Mouse (Mus musculus) embryonic stem cell, embryonic (primary cell): ENCODE measurements around the gene Tmem132e.

Experiments
- CTCF ChIA-PET, 4 experiments: fragments of 300-600 bp in 2 of 4; fragments of 350-600 bp in 2 of 4; sonication (Branson Sonifier 250); formaldehyde crosslinking; loops; one replicate each; lab custom pipeline; 2022; ENCODE audit warnings: inconsistent platforms in 2 of 4; lab: Charles Lee
- POLR2A ChIA-PET, 4 experiments: fragments of 300-600 bp in 2 of 4; fragments of 350-600 bp in 2 of 4; sonication (Branson Sonifier 250); formaldehyde crosslinking; loops; one replicate each; lab custom pipeline; 2022; ENCODE audit warnings: antibody characterized with exemption in 4 of 4, inconsistent platforms in 1 of 4; lab: Charles Lee

Gene Tmem132e

GRCm38 (mm10) chr11:82388371-82389313, at the start of gene Tmem132e:
TSS of gene Tmem132e (plus strand) at chr11:82388900.
- POLR2A ChIA-PET: no interaction called here
- CTCF ChIA-PET: interaction anchor here in 2 of 4 experiments (0.6 to 2.5 kb wide), 6 partner anchors 11 to 155 kb away, joined by 4 to 13 read pairs (median 5); no protein-coding TSS in a partner anchor

DNA sequence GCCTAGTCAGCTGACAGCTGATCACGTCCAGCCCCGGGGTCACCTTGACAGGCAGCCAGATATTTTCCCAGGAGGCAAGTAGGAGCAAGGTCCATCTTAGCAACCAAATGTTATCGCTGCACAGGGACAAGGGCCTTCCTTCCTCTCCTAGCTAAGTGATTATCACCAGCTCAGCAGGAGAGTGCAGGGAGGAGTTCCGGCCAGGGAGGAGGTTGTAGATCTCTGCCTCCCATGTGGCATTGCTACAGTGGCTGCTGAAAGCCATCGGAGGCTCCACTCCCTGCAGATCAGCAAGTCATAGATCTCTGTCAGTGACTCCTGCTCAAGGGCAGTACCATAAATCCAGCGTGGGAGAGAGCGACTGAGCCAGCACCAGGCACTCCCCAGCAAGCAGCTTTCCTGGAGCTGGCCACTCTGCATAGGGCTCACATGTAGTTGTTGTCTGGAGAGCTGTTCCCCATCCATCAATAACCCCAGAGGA, 48.7 kb upstream of the Tmem132e start:
- POLR2A ChIA-PET: no interaction called here
- CTCF ChIA-PET: no interaction called here

DNA sequence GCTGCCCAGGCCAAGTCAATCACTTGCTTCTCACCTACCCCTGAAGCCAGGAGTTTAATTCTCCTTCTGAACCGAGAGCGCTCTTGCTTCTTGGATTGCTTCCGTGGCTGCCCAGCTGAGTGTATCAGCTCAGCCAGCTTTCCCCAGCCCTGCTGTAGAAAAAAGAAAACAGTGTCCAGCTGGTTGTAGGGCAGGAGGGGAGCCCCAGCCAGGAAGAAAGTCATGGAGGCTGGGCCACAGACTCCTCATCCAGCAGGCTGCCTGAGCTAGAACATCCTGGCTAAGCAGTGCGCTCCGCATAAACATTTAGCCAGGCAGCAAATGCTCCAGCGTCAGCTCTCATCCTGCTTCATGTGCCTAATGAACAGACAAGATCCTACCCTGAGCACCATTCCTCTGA, 48.3 kb upstream of the Tmem132e start:
- CTCF ChIA-PET: interaction anchor here in 1 of 4 experiments (1.7 kb wide), 1 partner anchor 60 kb away, joined by 4 read pairs; no protein-coding TSS in a partner anchor
- POLR2A ChIA-PET: no interaction called here

DNA sequence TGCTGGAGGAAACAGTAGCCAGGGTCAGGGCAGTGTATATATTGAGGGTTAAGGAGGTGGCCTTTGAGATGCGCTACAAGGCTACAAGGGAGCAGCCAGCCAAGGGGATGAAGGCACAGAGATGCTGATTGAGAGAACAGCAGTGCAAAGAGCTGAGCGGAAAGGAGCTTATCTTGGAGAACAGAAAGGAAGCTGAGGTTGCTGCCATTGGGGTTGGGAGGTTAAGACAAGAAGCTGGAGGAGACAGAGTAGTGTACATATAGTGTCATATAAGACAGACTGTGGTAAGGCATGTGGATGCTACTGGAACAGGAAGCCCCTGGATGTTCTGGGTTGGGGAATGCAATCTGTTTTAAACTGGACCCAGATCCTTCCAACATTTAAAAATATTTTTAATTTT, 47.8 kb upstream of the Tmem132e start:
- ChIA-PET CTCF (interaction anchor here in 1 of 4 experiments (1.7 kb wide), 1 partner anchor 59 kb away, joined by 4 read pairs; no protein-coding TSS in a partner anchor), POLR2A (no interaction called here)

DNA sequence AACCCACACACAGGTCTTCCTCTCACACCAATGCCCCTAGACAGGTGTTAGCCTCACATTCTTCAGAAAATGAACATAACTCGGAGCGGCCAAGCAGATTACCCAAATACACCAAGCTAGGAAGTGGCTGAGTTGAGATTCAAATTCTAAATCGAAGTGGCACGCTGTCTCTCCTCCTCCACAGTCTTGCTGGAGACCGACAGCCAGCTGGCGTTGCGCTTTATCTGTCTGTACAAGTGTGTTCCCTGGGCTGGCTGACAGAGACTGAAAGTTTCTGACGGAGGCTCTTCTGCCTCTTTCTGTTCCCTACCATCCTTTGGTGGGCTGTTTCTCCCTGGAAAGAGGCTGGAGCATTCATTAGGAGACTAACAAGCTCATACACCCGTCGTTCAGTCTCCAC, 37.7 kb upstream of the Tmem132e start:
- ChIA-PET CTCF (no interaction called here), POLR2A (no interaction called here)

GRCm38 (mm10) chr11:82370151-82370550, 18.5 kb upstream of the Tmem132e start:
- ChIA-PET CTCF (interaction anchor here in 1 of 4 experiments (1.6 kb wide), 1 partner anchor 135 kb away, joined by 3 read pairs; no protein-coding TSS in a partner anchor), POLR2A (interaction anchor here in 1 of 4 experiments (0.6 kb wide), 1 partner anchor 236 kb away, joined by 3 read pairs; no protein-coding TSS in a partner anchor)

DNA sequence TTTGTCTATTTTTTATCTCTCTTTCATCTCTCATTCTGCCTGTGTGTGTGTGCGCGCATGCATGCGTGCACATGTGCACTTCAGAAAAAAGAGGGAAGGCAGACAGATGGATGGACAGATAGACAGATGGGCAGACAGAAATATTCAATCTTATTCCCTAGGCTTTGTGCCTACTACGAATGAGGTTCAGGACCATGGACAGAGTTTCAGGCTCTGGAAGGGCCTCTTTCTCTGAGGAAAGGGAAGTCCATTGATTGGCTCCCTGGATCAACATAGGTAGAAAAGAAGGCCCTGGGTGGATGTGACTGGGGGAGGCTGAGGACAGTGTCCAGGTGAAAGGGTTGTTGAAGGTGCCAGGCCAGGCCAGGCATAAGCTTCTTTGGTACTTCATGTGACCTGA, 17.1 kb upstream of the Tmem132e start:
- POLR2A ChIA-PET: no interaction called here
- CTCF ChIA-PET: no interaction called here

GRCm38 (mm10) chr11:82380606-82381202, 8.0 kb upstream of the Tmem132e start:
- POLR2A ChIA-PET: interaction anchor here in 1 of 4 experiments (0.6 kb wide), 1 partner anchor 43 kb away, joined by 3 read pairs; no protein-coding TSS in a partner anchor
- CTCF ChIA-PET: interaction anchor here in 1 of 4 experiments (0.6 kb wide), 1 partner anchor 23 kb away, joined by 7 read pairs; no protein-coding TSS in a partner anchor

GRCm38 (mm10) chr11:82386970-82387540, 1.6 kb upstream of the Tmem132e start:
- POLR2A ChIA-PET: interaction anchor here in 2 of 4 experiments (0.6 to 1.5 kb wide), 4 partner anchors 45 to 359 kb away, joined by 4 to 5 read pairs (median 4); no protein-coding TSS in a partner anchor
- CTCF ChIA-PET: interaction anchor here (0.5 to 2.1 kb wide), 12 partner anchors 13 to 391 kb away, joined by 3 to 10 read pairs (median 5); partner anchors contain the start of genes Cct6b (in 1 of the 4) and Zfp830 (in 1 of the 4)

- POLR2A ChIA-PET: interaction anchor here in 2 of 4 experiments (0.7 to 1.5 kb wide), 2 partner anchors 94 to 149 kb away, joined by 3 to 4 read pairs; no protein-coding TSS in a partner anchor
- CTCF ChIA-PET: interaction anchor here in 3 of 4 experiments (0.6 to 2.1 kb wide), 7 partner anchors 12 to 296 kb away, joined by 3 to 5 read pairs (median 4); no protein-coding TSS in a partner anchor
Observed at GRCm38 (mm10) chr11:82387711-82388341, 874 bp upstream of the Tmem132e start.

GRCm38 (mm10) chr11:82389396-82390291, 944 bp downstream of the Tmem132e start:
- ChIA-PET CTCF (interaction anchor here in 3 of 4 experiments (0.6 to 2.5 kb wide), 7 partner anchors 10 to 1673 kb away, joined by 3 to 13 read pairs (median 4); no protein-coding TSS in a partner anchor), POLR2A (interaction anchor here in 1 of 4 experiments (0.6 kb wide), 1 partner anchor 92 kb away, joined by 4 read pairs; no protein-coding TSS in a partner anchor)

- POLR2A ChIA-PET: interaction anchor here in 1 of 4 experiments (0.6 kb wide), 1 partner anchor 45 kb away, joined by 3 read pairs; no protein-coding TSS in a partner anchor
Observed at GRCm38 (mm10) chr11:82392341-82392740, 3.6 kb downstream of the Tmem132e start.

GRCm38 (mm10) chr11:82399621-82400020, 10.9 kb downstream of the Tmem132e start:
- ChIA-PET CTCF (interaction anchor here (0.5 to 1.7 kb wide), 33 partner anchors 9 to 1663 kb away, joined by 3 to 25 read pairs (median 3); partner anchors contain the start of gene Tmem132e (in 1 of the 4)), POLR2A (no interaction called here)

More at GRCm38 (mm10) chr11:82392341-82392740, 3.6 kb downstream of the Tmem132e start:
- CTCF ChIA-PET: interaction anchor here in 2 of 4 experiments (0.6 to 1.1 kb wide), 2 partner anchors 157 to 209 kb away, joined by 3 to 4 read pairs; no protein-coding TSS in a partner anchor

GRCm38 (mm10) chr11:82405641-82406040, 16.9 kb downstream of the Tmem132e start:
- POLR2A ChIA-PET: no interaction called here
- CTCF ChIA-PET: interaction anchor here in 1 of 4 experiments (0.7 kb wide), 1 partner anchor 305 kb away, joined by 3 read pairs; no protein-coding TSS in a partner anchor

GRCm38 (mm10) chr11:82406358-82407221, 17.9 kb downstream of the Tmem132e start:
- ChIA-PET CTCF (no interaction called here), POLR2A (interaction anchor here in 2 of 4 experiments (0.5 kb wide), 2 partner anchors 34 to 637 kb away, joined by 3 read pairs; no protein-coding TSS in a partner anchor)
